Mouse (Mus musculus): ENCODE data around the gene Polr3c.
"Not testable (repeated sequence)": the region's sequence is repeated elsewhere in the genome, so short reads cannot be mapped to it uniquely, and the experiment has no call there.

The Polr3c gene

GRCm38 (mm10) chr3:96675171-96675570 lies 52.3 kb downstream of the Polr3c start:
- DNase-seq: no peak

GRCm38 (mm10) chr3:96674442-96674841 lies 53.0 kb downstream of the Polr3c start:
- no peak for DNase-seq

GRCm38 (mm10) chr3:96673514-96673913 lies 53.9 kb downstream of the Polr3c start:
- no peak for DNase-seq

- no peak for DNase-seq
These were observed 55.9 kb downstream of the Polr3c start for GRCm38 (mm10) chr3:96671519-96671918.

GRCm38 (mm10) chr3:96669727-96670468 lies 57.5 kb downstream of the Polr3c start, which contains the start of gene Ankrd35:
TSS of gene Ankrd35 (plus strand) at chr3:96670131.
- peak; percentile 70 for DNase-seq

GRCm38 (mm10) chr3:96668424-96669067 lies 58.9 kb downstream of the Polr3c start:
- DNase-seq: no peak

GRCm38 (mm10) chr3:96667316-96667715 lies 60.1 kb downstream of the Polr3c start:
- no peak for DNase-seq

GRCm38 (mm10) chr3:96666916-96667315 lies 60.5 kb downstream of the Polr3c start:
- no peak for DNase-seq

- DNase-seq: not testable (repeated sequence)
These were observed 61.6 kb downstream of the Polr3c start for GRCm38 (mm10) chr3:96665732-96666363.

GRCm38 (mm10) chr3:96663432-96664239 lies 63.8 kb downstream of the Polr3c start:
- peak; percentile 88 for DNase-seq

- DNase-seq: no peak
These were observed 64.6 kb downstream of the Polr3c start for GRCm38 (mm10) chr3:96662731-96663316.

Data from right cerebral cortex, postnatal 25 days (tissue).